Mouse (Mus musculus): Measurements from ENCODE around the gene Pmf1.

- no peak for TF ChIP-seq POLR2A (IDR thresholded peaks at IDR 0.05; ENCODE audit: borderline replicate concordance, extremely low read depth, insufficient read depth, insufficient read length, poor library complexity, severe bottlenecking)
- no peak for TF ChIP-seq CTCF (IDR thresholded peaks at IDR 0.05; ENCODE audit: borderline replicate concordance, extremely low read depth, insufficient read depth, insufficient read length)
Measured at GRCm38 (mm10) chr3:88359989-88360388, 50.1 kb downstream of the Pmf1 start.
